Comparison of ENCODE assay signal across 12 mouse cellular contexts in the genomic region with DNA sequence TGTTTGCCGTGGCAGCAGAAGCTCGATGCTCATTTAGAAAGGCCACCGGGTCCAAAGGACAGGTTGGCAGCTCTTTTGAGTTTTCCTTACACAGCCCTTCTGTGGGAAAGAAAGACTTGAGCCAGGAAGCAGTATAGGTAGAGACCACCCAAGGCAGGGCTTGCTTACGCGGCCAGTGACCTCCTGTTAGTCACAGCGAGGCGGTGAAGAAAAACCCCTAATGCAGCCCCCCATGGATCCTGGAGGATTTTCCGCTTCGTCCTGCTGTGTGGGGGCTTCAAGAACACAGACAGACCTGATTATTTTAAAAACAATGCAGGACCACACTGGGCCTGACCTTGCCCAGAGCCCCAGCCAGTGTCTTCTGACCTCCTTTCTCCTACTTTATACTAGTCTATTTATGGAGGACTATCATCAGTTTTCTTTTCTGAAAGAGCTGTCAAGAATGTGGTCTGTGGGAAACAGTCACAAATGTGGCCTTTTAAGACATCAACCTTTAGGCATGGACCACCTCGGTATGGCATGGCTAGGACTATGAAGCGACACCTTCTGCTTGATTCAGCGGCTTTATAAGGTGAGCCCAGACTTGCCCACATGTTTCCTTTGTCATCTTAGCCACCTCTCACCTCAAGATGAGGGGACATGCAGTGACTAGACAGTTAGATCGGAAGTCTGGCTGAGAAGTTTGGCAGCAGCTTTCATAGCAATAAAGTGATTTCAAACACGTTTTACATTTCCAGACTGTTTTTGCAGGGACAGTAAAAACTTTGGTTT.
A peak's percentile ranks its signal among the peaks of the same experiment; 100 is the strongest.
DNase-seq lines count a peak whose midpoint lies in the region; ATAC-seq lines count a peak whose summit lies in the region.
"Had no signal": no experiment of that assay in that cellular context is flagged by ENCODE, and none has a peak within 500 bp of the region (broad histone marks: within the 10 kb centered on the region; RNA-seq: fewer than 3 reads in every experiment).

No protein-coding gene starts in this region.

- no peak overlapping the region for H3K27ac ChIP-seq in hindbrain, embryonic 15.5 days (replicated peaks)
- H3K27ac ChIP-seq in midbrain, embryonic 16.5 days (ENCODE audit: low read length) = no peak overlapping the region
- H3K27ac ChIP-seq: left cerebral cortex, adult 2 months had no signal

- H3K27me3 ChIP-seq in hindbrain, embryonic 15.5 days = no peaks in the 10 kb centered on the region
- H3K27me3 ChIP-seq in midbrain, embryonic 16.5 days (ENCODE audit: control insufficient read depth, insufficient read depth, low read depth, low read length) = no peaks in the 10 kb centered on the region

- no peaks in the 10 kb centered on the region for H3K36me3 ChIP-seq in hindbrain, embryonic 15.5 days
- H3K36me3 ChIP-seq in midbrain, embryonic 16.5 days (ENCODE audit: control insufficient read depth, insufficient read depth, low read length) = no peaks in the 10 kb centered on the region

- peaks cover 16% of the 10 kb centered on the region for H3K4me1 ChIP-seq in hindbrain, embryonic 15.5 days (replicated peaks)
- H3K4me1 ChIP-seq in midbrain, embryonic 16.5 days (ENCODE audit: control insufficient read depth, insufficient read depth, low read length) = peaks cover 7% of the 10 kb centered on the region; the same call in 1 of the 2 replicates

- DNase-seq in embryo, embryonic 10 days (ENCODE audit: low spot score) = peak; percentile 43
- DNase-seq in embryo, embryonic 11 days = peak; percentile 27
- DNase-seq in adrenal gland, postnatal 14 days = no peak
- no peak for DNase-seq in urinary bladder, adult 18-20 months (ENCODE audit: low spot score in 2 of 2)
- DNase-seq: cerebellum, adult 11 months; gastrocnemius, postnatal 25 days; right cerebral cortex, postnatal 25 days had no signal

- H3K9me3 ChIP-seq in hindbrain, embryonic 15.5 days = no peaks in the 10 kb centered on the region
- H3K9me3 ChIP-seq in midbrain, embryonic 16.5 days (replicated peaks; ENCODE audit: control insufficient read depth, low read length, poor library complexity, severe bottlenecking) = no peaks in the 10 kb centered on the region

- no peak for ATAC-seq in hindbrain, embryonic 15.5 days (ENCODE audit: low FRiP score, low read depth)
- no peak for ATAC-seq in midbrain, embryonic 16.5 days
- ATAC-seq in frontal cortex, adult (ENCODE audit: low TSS enrichment) = no peak

- 18% methylated on average over 14 of the region's 14 CpGs for WGBS in hindbrain, embryonic 15.5 days
- 23% methylated on average over 14 of the region's 14 CpGs for WGBS in midbrain, embryonic 16.5 days

- H3K9ac ChIP-seq in hindbrain, embryonic 15.5 days = no peak overlapping the region
- H3K9ac ChIP-seq in midbrain, embryonic 16.5 days (ENCODE audit: low read depth, low read length) = no peak overlapping the region
- H3K9ac ChIP-seq: lung, embryonic 14.5 days had no signal

- peak overlapping the region; percentile 42 for H3K4me2 ChIP-seq in hindbrain, embryonic 15.5 days
- peak overlapping the region; percentile 33 for H3K4me2 ChIP-seq in midbrain, embryonic 16.5 days (ENCODE audit: low read length)
- H3K4me2 ChIP-seq: lung, embryonic 14.5 days had no signal

- peak overlapping the region; percentile 5; the same call in 1 of the 2 replicates for H3K4me3 ChIP-seq in hindbrain, embryonic 15.5 days
- H3K4me3 ChIP-seq in midbrain, embryonic 16.5 days (ENCODE audit: low read depth, low read length) = peak overlapping the region; percentile 6; the same call in 1 of the 2 replicates
- H3K4me3 ChIP-seq: left cerebral cortex, adult 2 months had no signal

Comparison
In these comparisons a context has a peak if more than half of its experiments do, and no peak if none do; other contexts are left out.
1. DNase-seq: peak in embryo, embryonic 10 days (single experiment) and embryo, embryonic 11 days (single experiment); none in adrenal gland, postnatal 14 days (single experiment) and urinary bladder, adult 18-20 months (0 of 2).